Mouse (Mus musculus): Measurements from ENCODE around the gene Gm20831. TPM values are rescaled to one million over a fixed set of nuclear protein-coding genes. Genes with fewer than 3 reads are reported as not detected.

The Gm20831 gene
- not detected for polyA plus RNA-seq (2014; fragmentation: Illumina TruSeq; extraction: RNeasy Lipid Tissue Mini Kit (QIAGEN cat#74804); ENCODE audit: low replicate concordance)

DNA sequence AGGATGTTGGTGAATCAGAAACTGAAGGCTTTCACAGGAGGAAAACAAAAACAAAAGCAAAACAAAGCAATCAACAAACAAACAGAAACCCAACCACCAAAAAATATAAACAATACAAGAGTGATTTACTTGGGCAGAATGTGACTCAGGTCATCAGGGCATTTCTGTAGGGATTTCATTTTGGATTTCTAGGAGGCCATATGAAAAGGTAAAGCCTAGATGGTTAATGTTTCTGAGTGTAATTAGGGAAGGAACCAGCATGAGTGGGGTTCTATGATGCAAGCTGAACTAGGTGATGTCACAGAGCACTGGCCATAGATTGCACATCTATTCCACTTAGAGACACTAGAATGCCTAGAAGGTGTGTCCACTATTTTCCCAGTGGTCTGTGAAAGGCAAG, at the start of gene Gm20831, which contains the start of gene Gm20772:
Gene Gm20831, plus strand, starts transcription at position 301 of the 400 bp plus-strand sequence.
Gene Gm20772, plus strand, starts transcription at position 301 of the 400 bp plus-strand sequence.

DNA sequence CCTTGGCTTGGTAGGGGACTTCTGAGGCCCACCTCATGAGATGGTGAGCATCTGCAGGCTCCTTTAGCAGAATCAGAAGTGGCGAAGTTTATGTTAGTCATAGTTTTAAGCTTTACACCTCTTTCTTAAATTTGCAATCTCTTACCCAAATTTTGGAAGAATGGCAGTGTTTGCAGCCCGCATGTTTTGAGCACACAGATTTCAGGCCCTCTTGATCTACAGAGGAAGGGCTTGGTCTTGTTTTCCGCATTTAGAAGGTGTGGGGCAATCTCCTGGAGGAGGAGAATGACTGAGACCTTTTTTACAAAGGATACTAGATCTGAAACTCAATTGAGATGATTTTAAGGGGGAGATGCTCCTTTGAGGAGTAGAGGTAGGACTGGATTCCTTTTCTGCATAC, 28.4 kb upstream of the Gm20831 start, which contains the start of gene Gm21904:
Gene Gm21904, minus strand, starts transcription at position 101 of the 400 bp plus-strand sequence.

DNA sequence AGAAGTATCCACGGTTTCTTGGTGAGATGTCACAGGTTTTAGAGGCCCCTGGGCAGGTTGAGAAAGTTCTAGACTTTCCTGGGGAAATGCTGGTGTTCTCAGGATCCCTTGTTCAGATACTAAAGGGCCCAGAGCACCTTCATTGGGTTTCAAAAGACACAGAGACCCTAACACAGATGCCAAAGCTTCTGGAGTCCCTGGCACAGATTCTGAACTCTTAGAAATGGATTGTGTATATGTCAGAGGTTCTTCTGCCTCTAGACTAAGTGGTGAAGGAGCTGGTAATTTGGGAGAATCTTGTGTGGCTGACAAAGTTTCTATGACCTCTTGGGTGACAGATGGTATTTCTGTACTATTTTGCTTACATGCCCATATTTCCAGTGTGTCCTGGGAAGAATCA, 62.7 kb downstream of the Gm20831 start, which contains the start of gene Srsy:
Gene Srsy, minus strand, starts transcription at position 101 of the 400 bp plus-strand sequence.

Other genes with a start within 250 kb of the Gm20831 start
- not detected for gene Gm21904, start 28.5 kb upstream of the Gm20831 start, polyA plus RNA-seq (2014; fragmentation: Illumina TruSeq; extraction: RNeasy Lipid Tissue Mini Kit (QIAGEN cat#74804); ENCODE audit: low replicate concordance)
- not detected for gene Gm20772, start within 50 bp of the Gm20831 start, polyA plus RNA-seq (2014; fragmentation: Illumina TruSeq; extraction: RNeasy Lipid Tissue Mini Kit (QIAGEN cat#74804); ENCODE audit: low replicate concordance)
- not detected for gene Srsy, start 62.6 kb downstream of the Gm20831 start, polyA plus RNA-seq (2014; fragmentation: Illumina TruSeq; extraction: RNeasy Lipid Tissue Mini Kit (QIAGEN cat#74804); ENCODE audit: low replicate concordance)
- gene Gm21764, start 187.1 kb downstream of the Gm20831 start, polyA plus RNA-seq (2014; fragmentation: Illumina TruSeq; extraction: RNeasy Lipid Tissue Mini Kit (QIAGEN cat#74804); ENCODE audit: low replicate concordance) = not detected
- not detected for gene Ssty1, start 214.4 kb downstream of the Gm20831 start, polyA plus RNA-seq (2014; fragmentation: Illumina TruSeq; extraction: RNeasy Lipid Tissue Mini Kit (QIAGEN cat#74804); ENCODE audit: low replicate concordance)

Data from small intestine, adult 10 weeks (tissue).